Mouse (Mus musculus): ENCODE results near the gene Tex12. TPM values are rescaled to one million over a fixed set of nuclear protein-coding genes. Genes with fewer than 3 reads are reported as not detected.

Gene Tex12
- not detected in 2 replicates for total RNA-seq (2014; rRNA removed; ENCODE audit: low replicate concordance)
- not detected in 2 replicates for polyA plus RNA-seq (2015; fragmentation: Nextera tagmentation; extraction: Ambion mirVana)

- no peak within 1 kb of the TSS for H3K9ac ChIP-seq (replicated peaks; ENCODE audit: low read depth, low read length)
- H3K9me3 ChIP-seq (replicated peaks; ENCODE audit: control insufficient read depth, low read length), result no peaks in the 10 kb centered on the region
- no peaks in the 10 kb centered on the region for H3K36me3 ChIP-seq (replicated peaks; ENCODE audit: control insufficient read depth, insufficient read depth, low read length)
- 80% methylated on average over 38 of the region's 38 CpGs for WGBS
- H3K4me1 ChIP-seq (ENCODE audit: control insufficient read depth, insufficient read depth), result no peaks in the 10 kb centered on the region
- ATAC-seq (ENCODE audit: insufficient read depth, low read depth) (no peak), DNase-seq (ENCODE audit: low spot score) (no peak)
- TF ChIP-seq CTCF (IDR thresholded peaks at IDR 0.05; ENCODE audit: low read depth) (no peak), EP300 (IDR thresholded peaks at IDR 0.05; ENCODE audit: low read depth) (no peak)
- H3K4me3 ChIP-seq (ENCODE audit: low read depth, low read length), result no peak within 1 kb of the TSS
- H3K4me2 ChIP-seq (ENCODE audit: low read depth, low read length), result no peak within 1 kb of the TSS
- H3K27ac ChIP-seq (ENCODE audit: low read depth), result no peak within 1 kb of the TSS
- H3K27me3 ChIP-seq (ENCODE audit: control insufficient read depth, insufficient read depth, low read length), result no peaks in the 10 kb centered on the region
These were observed at the start of gene Tex12 for GRCm38 (mm10) chr9:50561145-50561917. Gene Tex12, minus strand, starts transcription at chr9:50561325.

- ATAC-seq (ENCODE audit: insufficient read depth, low read depth), result no peak
- 1% methylated on average over 6 of the region's 6 CpGs for WGBS
These were observed 43.2 kb upstream of the Tex12 start for GRCm38 (mm10) chr9:50604338-50604737.

DNA sequence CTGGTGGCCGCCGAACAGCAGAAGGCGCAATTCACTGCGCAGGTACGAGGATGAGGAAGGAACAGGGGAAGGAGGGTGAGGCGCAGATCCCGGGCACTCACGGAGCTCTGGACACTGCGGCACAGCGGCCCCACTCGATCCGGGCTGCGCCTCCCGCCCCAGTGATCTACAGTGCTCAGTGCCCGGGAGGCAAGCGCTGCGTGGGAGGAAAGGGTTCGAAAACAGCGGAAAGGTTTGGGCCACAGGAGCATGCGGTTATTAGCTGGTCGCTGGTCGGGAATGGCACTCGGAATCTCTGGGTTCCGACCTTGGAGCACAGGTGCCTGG lies 42.8 kb upstream of the Tex12 start:
- peak overlapping the region; percentile 73 for H3K4me3 ChIP-seq (ENCODE audit: low read depth, low read length)
- DNase-seq (ENCODE audit: low spot score) (peak; percentile 13), ATAC-seq (ENCODE audit: insufficient read depth, low read depth) (peak; percentile 66)
- H3K27me3 ChIP-seq (ENCODE audit: control insufficient read depth, insufficient read depth, low read length), result no peaks in the 10 kb centered on the region
- peaks cover 42% of the 10 kb centered on the region for H3K36me3 ChIP-seq (replicated peaks; ENCODE audit: control insufficient read depth, insufficient read depth, low read length)
- WGBS, result 0% methylated on average over 24 of the region's 24 CpGs
- H3K4me1 ChIP-seq (ENCODE audit: control insufficient read depth, insufficient read depth), result peaks cover 15% of the 10 kb centered on the region
- TF ChIP-seq CTCF (IDR thresholded peaks at IDR 0.05; ENCODE audit: low read depth) (peak; percentile 37; the same call in 1 of the 2 replicates), EP300 (IDR thresholded peaks at IDR 0.05; ENCODE audit: low read depth) (no peak)
- H3K9ac ChIP-seq (replicated peaks; ENCODE audit: low read depth, low read length), result peak overlapping the region; percentile 76
- peak overlapping the region; percentile 86 for H3K27ac ChIP-seq (ENCODE audit: low read depth)
- peak overlapping the region; percentile 96 for H3K4me2 ChIP-seq (ENCODE audit: low read depth, low read length)
- no peaks in the 10 kb centered on the region for H3K9me3 ChIP-seq (replicated peaks; ENCODE audit: control insufficient read depth, low read length)

More at GRCm38 (mm10) chr9:50604338-50604737, 43.2 kb upstream of the Tex12 start:
- Histone ChIP-seq H3K4me1 (ENCODE audit: control insufficient read depth, insufficient read depth) (peaks cover 15% of the 10 kb centered on the region), H3K27me3 (ENCODE audit: control insufficient read depth, insufficient read depth, low read length) (no peaks in the 10 kb centered on the region), H3K27ac (ENCODE audit: low read depth) (peak overlapping the region; percentile 86), H3K4me2 (ENCODE audit: low read depth, low read length) (peak overlapping the region; percentile 96), H3K4me3 (ENCODE audit: low read depth, low read length) (peak overlapping the region; percentile 73), H3K9me3 (replicated peaks; ENCODE audit: control insufficient read depth, low read length) (no peaks in the 10 kb centered on the region), H3K36me3 (replicated peaks; ENCODE audit: control insufficient read depth, insufficient read depth, low read length) (peaks cover 39% of the 10 kb centered on the region), H3K9ac (replicated peaks; ENCODE audit: low read depth, low read length) (peak overlapping the region; percentile 76)
- TF ChIP-seq EP300 (IDR thresholded peaks at IDR 0.05; ENCODE audit: low read depth), result no peak
- TF ChIP-seq CTCF (IDR thresholded peaks at IDR 0.05; ENCODE audit: low read depth), result no peak
- DNase-seq (ENCODE audit: low spot score), result no peak

GRCm38 (mm10) chr9:50603189-50603997 lies 42.3 kb upstream of the Tex12 start, which contains the start of the genes Sdhd and Timm8b:
Gene Sdhd, minus strand, starts transcription at chr9:50603812.
Gene Timm8b, plus strand, starts transcription at chr9:50603910.
- ATAC-seq (ENCODE audit: insufficient read depth, low read depth) (peak; percentile 97), DNase-seq (ENCODE audit: low spot score) (peak; percentile 97)
- H3K9me3 ChIP-seq (replicated peaks; ENCODE audit: control insufficient read depth, low read length), result no peaks in the 10 kb centered on the region
- H3K4me2 ChIP-seq (ENCODE audit: low read depth, low read length), result peak within 1 kb of the TSS; percentile 96
- peaks cover 42% of the 10 kb centered on the region for H3K36me3 ChIP-seq (replicated peaks; ENCODE audit: control insufficient read depth, insufficient read depth, low read length)
- H3K27ac ChIP-seq (ENCODE audit: low read depth), result peak within 1 kb of the TSS; percentile 86
- peaks cover 15% of the 10 kb centered on the region for H3K4me1 ChIP-seq (ENCODE audit: control insufficient read depth, insufficient read depth)
- TF ChIP-seq CTCF (IDR thresholded peaks at IDR 0.05; ENCODE audit: low read depth), result no peak
- no peak for TF ChIP-seq EP300 (IDR thresholded peaks at IDR 0.05; ENCODE audit: low read depth)
- H3K27me3 ChIP-seq (ENCODE audit: control insufficient read depth, insufficient read depth, low read length), result no peaks in the 10 kb centered on the region
- H3K4me3 ChIP-seq (ENCODE audit: low read depth, low read length), result peak within 1 kb of the TSS; percentile 73
- under 1% methylated on average over 48 of the region's 48 CpGs for WGBS
- peak within 1 kb of the TSS; percentile 76 for H3K9ac ChIP-seq (replicated peaks; ENCODE audit: low read depth, low read length)

GRCm38 (mm10) chr9:50602055-50602845 lies 41.1 kb upstream of the Tex12 start:
- Histone ChIP-seq H3K27me3 (ENCODE audit: control insufficient read depth, insufficient read depth, low read length) (no peaks in the 10 kb centered on the region), H3K4me2 (ENCODE audit: low read depth, low read length) (peak overlapping the region; percentile 96), H3K36me3 (replicated peaks; ENCODE audit: control insufficient read depth, insufficient read depth, low read length) (peaks cover 45% of the 10 kb centered on the region), H3K27ac (ENCODE audit: low read depth) (peak overlapping the region; percentile 86), H3K4me3 (ENCODE audit: low read depth, low read length) (peak overlapping the region; percentile 73), H3K9me3 (replicated peaks; ENCODE audit: control insufficient read depth, low read length) (no peaks in the 10 kb centered on the region), H3K9ac (replicated peaks; ENCODE audit: low read depth, low read length) (peak overlapping the region; percentile 76), H3K4me1 (ENCODE audit: control insufficient read depth, insufficient read depth) (peaks cover 15% of the 10 kb centered on the region)
- no peak for ATAC-seq (ENCODE audit: insufficient read depth, low read depth)
- no peak for DNase-seq (ENCODE audit: low spot score)
- TF ChIP-seq CTCF (IDR thresholded peaks at IDR 0.05; ENCODE audit: low read depth) (no peak), EP300 (IDR thresholded peaks at IDR 0.05; ENCODE audit: low read depth) (no peak)
- 46% methylated on average over 7 of the region's 7 CpGs for WGBS

Measured in heart, postnatal 0 days (tissue).